Mouse (Mus musculus) lung, postnatal 36 days (tissue): ENCODE data around the gene Gm45837.

Experiments
- DNase-seq: peaks from one replicate; pipeline ENCODE4 v3.0.0; 2022; ENCODE audit warnings: mixed read lengths

Gm45837 gene

GRCm38 (mm10) chr7:101393015-101393414 is 17.7 kb upstream of the Gm45837 start:
- no peak for DNase-seq

- peak; percentile 72 for DNase-seq
Observed at GRCm38 (mm10) chr7:101393694-101394504, 16.8 kb upstream of the Gm45837 start.

GRCm38 (mm10) chr7:101394569-101394968 is 16.1 kb upstream of the Gm45837 start:
- DNase-seq: no peak

GRCm38 (mm10) chr7:101395471-101395870 is 15.2 kb upstream of the Gm45837 start:
- DNase-seq: no peak

GRCm38 (mm10) chr7:101397175-101397574 is 13.5 kb upstream of the Gm45837 start:
- DNase-seq: no peak

- no peak for DNase-seq
Observed at GRCm38 (mm10) chr7:101401510-101401909, 9.2 kb upstream of the Gm45837 start.

- no peak for DNase-seq
Observed at GRCm38 (mm10) chr7:101403831-101404230, 6.9 kb upstream of the Gm45837 start.

- DNase-seq: peak; percentile 94
Observed at GRCm38 (mm10) chr7:101412796-101413195, 2.1 kb downstream of the Gm45837 start.

- no peak for DNase-seq
Observed at GRCm38 (mm10) chr7:101414209-101414608, 3.5 kb downstream of the Gm45837 start.

- DNase-seq: peak; percentile 68
Observed at GRCm38 (mm10) chr7:101414661-101415511, 4.2 kb downstream of the Gm45837 start.

GRCm38 (mm10) chr7:101415512-101416100 is 4.9 kb downstream of the Gm45837 start:
- DNase-seq: no peak

GRCm38 (mm10) chr7:101416391-101416790 is 5.7 kb downstream of the Gm45837 start:
- no peak for DNase-seq

GRCm38 (mm10) chr7:101419013-101419770 is 8.5 kb downstream of the Gm45837 start:
- peak; percentile 18 for DNase-seq

- DNase-seq: no peak
Observed at GRCm38 (mm10) chr7:101421529-101421928, 10.8 kb downstream of the Gm45837 start, which contains the start of gene Pde2a. Pde2a (plus strand) TSS chr7:101421691.

- DNase-seq: no peak
Observed at GRCm38 (mm10) chr7:101422069-101422468, 11.4 kb downstream of the Gm45837 start.

GRCm38 (mm10) chr7:101422646-101423045 is 12.0 kb downstream of the Gm45837 start:
- DNase-seq: no peak

- no peak for DNase-seq
Observed at GRCm38 (mm10) chr7:101423970-101424369, 13.3 kb downstream of the Gm45837 start.

GRCm38 (mm10) chr7:101426692-101427091 is 16.0 kb downstream of the Gm45837 start:
- DNase-seq: no peak

- peak; percentile 51 for DNase-seq
Observed at GRCm38 (mm10) chr7:101427736-101428135, 17.1 kb downstream of the Gm45837 start.

GRCm38 (mm10) chr7:101435038-101435437 is 24.4 kb downstream of the Gm45837 start:
- DNase-seq: no peak

GRCm38 (mm10) chr7:101437876-101438275 is 27.2 kb downstream of the Gm45837 start:
- DNase-seq: no peak

GRCm38 (mm10) chr7:101443093-101443492 is 32.4 kb downstream of the Gm45837 start:
- DNase-seq: no peak

GRCm38 (mm10) chr7:101444211-101444610 is 33.5 kb downstream of the Gm45837 start:
- no peak for DNase-seq
